Mouse (Mus musculus) frontal cortex, postnatal 10 days (tissue): ENCODE measurements around the gene Mslnl.

Experiments used
- DNase-seq, 2 experiments: peaks; one replicate each; pipeline ENCODE4 v3.0.0; 2022; ENCODE audit warnings: low spot score in 2 of 2, mixed read lengths in 1 of 2

Gene Mslnl

DNA sequence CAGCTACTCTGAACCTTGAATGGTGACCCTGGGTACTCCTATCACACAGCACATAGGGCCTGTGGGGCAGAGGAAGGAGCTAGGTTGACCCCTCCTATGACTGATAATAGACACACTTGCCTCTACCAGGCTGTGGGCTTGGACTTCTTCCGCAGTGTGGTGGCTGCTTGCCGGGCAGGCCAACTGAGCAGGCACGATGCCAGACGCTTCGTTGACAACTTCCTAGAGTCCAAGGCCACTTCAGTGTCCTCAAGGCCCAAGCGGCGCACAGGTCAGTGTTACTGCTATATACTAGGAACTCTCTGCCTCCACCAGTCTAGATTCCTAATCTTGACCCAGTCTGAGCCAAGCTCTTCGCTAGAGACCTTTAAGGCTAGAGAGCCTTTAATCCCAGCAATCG lies 8.0 kb downstream of the Mslnl start:
- no peak for DNase-seq

GRCm38 (mm10) chr17:25744311-25744710 lies 8.5 kb downstream of the Mslnl start:
- DNase-seq, result no peak

DNA sequence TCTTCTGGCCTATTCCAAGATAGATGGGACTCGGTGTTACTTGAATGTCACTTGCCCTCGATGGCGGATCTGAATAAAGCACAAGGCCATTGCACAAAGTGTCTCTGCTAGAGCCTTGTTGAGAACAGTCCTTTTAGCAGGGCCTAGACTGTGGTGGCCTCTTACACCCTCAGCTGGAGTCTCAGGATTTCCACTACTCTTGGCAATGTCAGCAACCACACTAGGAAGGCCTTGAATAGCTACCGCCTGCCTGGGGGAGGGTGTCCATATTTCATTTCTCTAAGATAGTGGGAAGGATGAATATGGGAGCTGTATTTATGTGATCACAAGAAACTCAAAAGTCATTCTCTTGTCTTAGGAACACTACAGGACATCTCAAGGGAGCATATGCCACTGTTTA lies 12.4 kb downstream of the Mslnl start:
- no peak for DNase-seq

DNA sequence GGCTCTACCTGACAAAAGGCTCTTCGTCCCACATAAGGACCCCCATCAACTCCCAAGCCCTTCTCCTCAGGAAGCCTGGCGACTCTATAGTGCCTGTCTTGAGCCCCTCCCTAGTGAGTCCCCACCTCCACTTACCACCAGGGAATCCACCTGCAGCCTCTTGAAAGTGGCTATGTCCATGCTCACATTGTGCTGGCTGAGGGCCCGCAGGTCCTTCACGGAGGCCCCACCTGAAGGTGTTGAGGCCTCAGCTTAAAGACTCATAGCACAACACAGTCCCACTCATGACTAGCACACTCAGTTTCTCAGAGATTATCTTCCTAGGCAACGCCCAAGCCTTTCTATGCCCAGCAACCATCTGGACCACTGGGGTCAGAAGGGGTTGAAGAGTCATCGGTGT lies 13.5 kb downstream of the Mslnl start:
- DNase-seq, result no peak

GRCm38 (mm10) chr17:25751446-25751845 lies 15.6 kb downstream of the Mslnl start:
- peak in 1 of 2 experiments; percentile 44 for DNase-seq

DNA sequence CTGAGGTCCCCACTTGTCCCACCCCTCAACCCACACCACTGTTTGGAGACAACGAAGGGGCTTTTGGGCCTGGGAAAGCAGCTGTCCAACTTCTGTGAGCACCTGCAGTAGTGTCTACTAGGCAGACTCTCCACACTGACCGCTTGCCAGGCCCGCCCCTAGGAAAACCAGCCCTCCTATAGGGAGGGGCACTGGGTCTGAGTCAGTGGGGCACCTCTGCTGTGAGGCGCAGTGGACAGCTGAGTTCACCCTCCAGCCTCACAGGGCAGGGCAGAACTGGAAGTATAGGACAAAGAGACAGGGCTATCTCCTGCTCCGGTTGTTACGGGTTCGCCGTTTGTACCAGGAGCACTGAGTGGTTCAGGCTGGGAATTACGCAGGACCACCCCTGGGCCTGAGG lies 18.4 kb downstream of the Mslnl start, which contains the start of gene Msln:
Gene Msln (minus strand): TSS at position 138 of the 400 bp plus-strand sequence.
- no peak for DNase-seq

DNA sequence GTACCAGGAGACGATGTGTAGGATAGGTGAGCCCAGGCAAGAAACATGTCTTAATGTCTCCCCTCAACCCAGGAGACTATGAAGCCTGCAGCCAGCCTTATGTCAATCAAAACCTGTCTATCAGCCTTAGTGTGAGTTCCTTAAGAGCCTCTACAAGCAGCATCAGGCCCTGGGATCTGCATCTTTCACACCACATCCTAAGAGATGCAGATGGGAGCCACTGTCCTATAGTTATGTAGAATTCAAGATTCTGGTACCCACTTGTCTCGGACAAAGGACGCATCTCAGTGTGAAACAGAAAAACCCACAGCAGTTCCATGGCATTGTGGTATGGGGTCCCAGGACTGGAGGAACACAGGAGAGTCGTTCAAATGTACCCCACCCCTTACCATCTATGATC lies 19.2 kb downstream of the Mslnl start:
- no peak for DNase-seq

DNA sequence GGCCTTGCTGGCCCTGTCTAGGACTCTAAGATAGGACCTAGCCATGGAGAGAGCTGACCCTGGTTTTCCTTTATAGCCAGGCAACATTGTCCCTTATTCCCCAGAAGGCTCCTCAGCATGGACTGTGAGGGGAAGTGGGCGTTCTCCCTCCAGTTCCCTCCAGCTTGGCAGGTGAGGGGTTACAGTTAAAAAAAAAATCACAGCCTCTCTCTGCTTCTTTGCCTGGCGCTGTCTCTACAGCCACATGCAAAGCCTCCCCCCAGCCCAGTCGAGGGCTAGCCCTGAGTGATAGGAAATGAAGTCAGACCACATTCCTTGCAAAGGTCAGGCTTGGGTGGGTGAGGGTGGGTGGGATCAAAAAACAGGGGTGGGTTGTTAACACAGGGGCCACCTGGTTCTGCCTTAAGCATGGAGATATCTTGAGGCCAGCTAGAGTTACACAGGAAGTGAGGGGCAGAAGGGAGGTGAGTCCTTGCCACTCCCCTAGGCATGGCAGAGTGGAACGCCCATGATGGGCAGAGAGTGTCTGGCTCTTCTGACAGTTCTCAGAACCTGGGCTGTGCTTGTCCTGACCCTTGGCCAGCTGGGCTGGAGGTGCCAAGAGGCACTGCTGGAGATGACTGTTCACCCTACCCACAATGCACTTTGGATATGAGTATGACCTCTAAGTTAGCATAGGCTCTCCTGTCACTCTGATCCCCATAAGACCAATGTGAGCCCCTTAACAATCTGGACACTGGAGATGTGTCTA lies 20.0 kb downstream of the Mslnl start:
- no peak for DNase-seq

- DNase-seq, result no peak
Measured at GRCm38 (mm10) chr17:25756378-25757242, 20.8 kb downstream of the Mslnl start.

GRCm38 (mm10) chr17:25757691-25758090 lies 21.8 kb downstream of the Mslnl start:
- no peak for DNase-seq

DNA sequence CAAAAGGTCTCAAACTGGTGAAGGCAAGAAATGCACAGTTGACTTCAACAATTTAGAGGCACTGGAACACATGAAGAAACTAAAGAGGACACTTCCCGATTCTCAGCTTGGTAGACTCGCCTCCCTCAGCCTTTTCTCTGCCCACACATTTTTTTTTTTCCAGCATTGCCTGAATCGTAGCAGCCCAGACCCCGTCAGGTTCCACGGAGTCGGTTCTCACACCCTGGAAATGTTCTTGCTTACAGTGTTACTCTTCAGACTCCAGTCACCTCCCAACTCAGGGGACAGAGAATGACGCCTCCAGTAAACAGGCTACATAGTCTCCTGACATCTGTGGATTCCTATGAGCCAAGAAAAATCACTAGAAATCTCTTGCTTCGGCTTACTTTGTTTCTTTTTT lies 24.3 kb downstream of the Mslnl start:
- no peak for DNase-seq

DNA sequence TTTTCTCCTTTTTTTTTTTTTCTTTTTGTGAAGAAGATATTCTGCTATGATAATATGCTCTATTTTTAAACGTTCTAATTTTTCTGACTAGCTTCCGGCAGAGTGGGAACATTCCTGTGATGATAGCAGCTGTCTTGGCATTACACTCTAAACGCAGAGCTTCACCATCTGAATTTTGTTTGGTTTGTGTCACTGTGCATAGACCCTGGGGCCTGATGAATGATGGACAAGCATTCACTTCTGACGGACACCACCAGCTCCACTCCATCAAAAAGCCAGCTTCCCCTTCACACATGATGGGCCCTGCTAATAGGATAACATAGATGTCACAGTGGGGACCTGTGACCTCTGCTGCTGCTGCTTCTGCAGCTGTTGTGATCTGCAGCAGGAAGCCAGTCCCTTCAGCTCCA lies 25.7 kb downstream of the Mslnl start:
- DNase-seq, result no peak

GRCm38 (mm10) chr17:25762591-25762990 lies 26.7 kb downstream of the Mslnl start:
- DNase-seq, result no peak

- no peak for DNase-seq
Measured at GRCm38 (mm10) chr17:25765886-25766285, 30.0 kb downstream of the Mslnl start.

GRCm38 (mm10) chr17:25769331-25769730 lies 33.5 kb downstream of the Mslnl start:
- DNase-seq, result no peak

GRCm38 (mm10) chr17:25773549-25774120 lies 37.8 kb downstream of the Mslnl start, which contains the start of gene Narfl:
Gene Narfl, plus strand, starts transcription at chr17:25773776.
- peak; percentile 93 to 98 for DNase-seq

DNA sequence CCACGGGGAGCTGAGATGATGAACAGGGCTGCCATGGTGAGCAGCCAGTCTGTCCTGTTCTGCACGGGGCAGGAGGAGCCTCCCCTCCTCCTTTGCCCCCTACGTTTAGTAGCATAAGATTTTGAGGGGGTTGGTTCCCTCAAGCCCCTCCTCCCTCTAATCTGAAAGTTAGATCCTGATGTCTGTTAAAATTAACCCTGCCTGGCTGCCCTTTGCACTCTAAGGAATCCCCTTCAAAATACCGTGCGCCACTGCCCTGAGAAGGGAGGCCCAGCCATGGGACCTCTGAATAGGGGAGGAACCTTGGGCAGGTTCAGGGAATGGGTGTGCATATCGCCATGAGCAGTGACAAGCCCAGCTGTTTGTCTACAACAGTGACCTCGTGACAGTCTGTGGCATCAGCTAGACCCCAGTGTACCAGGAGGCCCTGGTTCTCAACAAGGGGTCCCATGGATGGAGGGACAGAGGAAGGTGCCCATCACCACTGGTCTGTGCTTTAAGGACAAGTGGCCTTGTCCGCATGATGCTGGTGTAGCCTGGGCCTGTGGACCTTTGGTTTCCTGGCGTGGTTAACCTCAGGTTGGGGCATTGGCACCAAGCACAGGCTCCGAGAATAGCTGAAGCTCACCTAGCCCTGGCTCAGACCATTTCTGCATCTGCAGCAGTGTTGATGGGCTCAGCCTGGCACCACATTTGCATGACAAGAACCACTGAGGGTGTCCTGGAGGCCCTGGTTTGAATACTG lies 39.6 kb downstream of the Mslnl start:
- no peak for DNase-seq

- no peak for DNase-seq
Measured at GRCm38 (mm10) chr17:25777948-25778347, 42.1 kb downstream of the Mslnl start.

- DNase-seq, result no peak
Measured at GRCm38 (mm10) chr17:25781339-25781738, 45.5 kb downstream of the Mslnl start.

DNA sequence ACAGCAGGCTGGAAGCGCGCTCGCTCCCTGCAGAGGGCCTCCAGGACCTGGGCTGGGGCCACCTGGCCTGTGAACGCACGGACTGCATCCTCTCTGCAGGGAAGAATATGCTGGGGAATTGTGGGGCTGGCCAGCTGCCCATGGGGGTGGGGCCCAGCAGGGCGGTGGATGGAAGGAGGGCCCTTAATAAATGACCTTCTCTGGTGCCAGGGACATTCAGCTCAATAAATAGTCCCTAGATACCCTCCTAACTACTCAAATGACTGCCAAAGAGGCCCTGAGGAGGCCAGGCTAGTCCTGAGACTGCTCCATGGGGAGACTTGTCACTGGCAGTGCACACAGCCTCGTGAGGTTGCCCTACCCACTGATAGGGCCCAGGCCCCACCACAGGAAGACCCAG lies 47.2 kb downstream of the Mslnl start:
- DNase-seq, result no peak

GRCm38 (mm10) chr17:25783861-25784574 lies 48.2 kb downstream of the Mslnl start:
- no peak for DNase-seq
